Mouse (Mus musculus) lung, embryonic 16.5 days (tissue): ENCODE data around the gene Anapc15-ps. TPM values are rescaled to one million over a fixed set of nuclear protein-coding genes. Genes with fewer than 3 reads are reported as not detected.

Experiments used
- ATAC-seq: fragments of 200-750 bp; cut with Nextera tagmentation; 2 replicates; pipeline ENCODE4 v1.8.0; 2017; ENCODE audit warnings: low read depth, mild to moderate bottlenecking, moderate library complexity
- H3K27ac ChIP-seq: fragments of 300-500 bp; sonication (generic); 2 replicates; pipeline ENCODE4 v1.5.1; 2014; ENCODE audit warnings: mild to moderate bottlenecking, control low read depth, low read length
- H3K27me3 ChIP-seq: fragments of 300-500 bp; sonication (generic); 2 replicates; pipeline ENCODE4 v1.6.1; 2014; ENCODE audit warnings: low read depth, low read length, mixed read lengths; ENCODE audit not compliant: control insufficient read depth, insufficient read depth
- H3K36me3 ChIP-seq: fragments of 300-500 bp; sonication (generic); 2 replicates; pipeline ENCODE4 v1.6.1; 2014; ENCODE audit warnings: low read length; ENCODE audit not compliant: control insufficient read depth, insufficient read depth
- H3K4me1 ChIP-seq: fragments of 300-500 bp; sonication (generic); replicated peaks from 2 replicates; pipeline ENCODE4 v1.6.1; 2014; ENCODE audit warnings: low read length, mixed read lengths; ENCODE audit not compliant: control insufficient read depth, insufficient read depth
- H3K4me2 ChIP-seq: fragments of 300-500 bp; sonication (generic); 2 replicates; pipeline ENCODE4 v1.6.1; 2014; ENCODE audit warnings: low read depth, low read length, control low read depth
- H3K4me3 ChIP-seq: fragments of 300-500 bp; sonication (generic); 2 replicates; pipeline ENCODE4 v1.5.1; 2014; ENCODE audit warnings: mild to moderate bottlenecking, low read length, control low read depth
- H3K9ac ChIP-seq: fragments of 300-500 bp; sonication (generic); 2 replicates; pipeline ENCODE4 v1.6.1; 2014; ENCODE audit warnings: low read length, control low read depth
- H3K9me3 ChIP-seq: fragments of 300-500 bp; sonication (generic); 2 replicates; pipeline ENCODE4 v1.6.1; 2016; ENCODE audit warnings: low read length; ENCODE audit not compliant: control insufficient read depth
- WGBS: fragments of 180-500 bp; shearing (Covaris S2); extraction: QIAGEN DNeasy Blood & Tissue Kit; methylation state at CpG from one replicate; pipeline ENCODE4 v1.1.7; 2014; 5-methylcytosine and 5-hydroxymethylcytosine counted together
- polyA plus RNA-seq: library from polyadenylated mRNA; unstranded; fragments of >200 nt; fragmentation: Nextera tagmentation; extraction: Ambion mirVana; gene quantifications from 2 replicates; pipeline ENCODE4 v1.2.1, GENCODE M21; 2015

Gene Anapc15-ps
- polyA plus RNA-seq, 1 experiment from 2014 or later: not detected

- Histone ChIP-seq H3K4me3 (no peak overlapping the region), H3K9ac (no peak overlapping the region), H3K9me3 (no peaks in the 10 kb centered on the region), H3K27me3 (no peaks in the 10 kb centered on the region), H3K4me2 (no peak overlapping the region), H3K4me1 (0 out of 2 replicates have a peak, but pooled peaks cover 2% of the 10 kb centered on the region), H3K27ac (no peak overlapping the region), H3K36me3 (no peaks in the 10 kb centered on the region)
- WGBS: 43% methylated on average over 9 of the region's 9 CpGs
- no peak for ATAC-seq
Measured at GRCm38 (mm10) chr10:95647128-95647527, 26.1 kb downstream of the Anapc15-ps start.

GRCm38 (mm10) chr10:95646576-95646975, 26.7 kb downstream of the Anapc15-ps start:
- H3K27ac ChIP-seq: no peak overlapping the region
- 87% methylated on average over 10 of the region's 10 CpGs for WGBS
- H3K9me3 ChIP-seq: no peaks in the 10 kb centered on the region
- no peak overlapping the region for H3K4me2 ChIP-seq
- no peak overlapping the region for H3K4me3 ChIP-seq
- no peaks in the 10 kb centered on the region for H3K27me3 ChIP-seq
- ATAC-seq: no peak
- H3K9ac ChIP-seq: no peak overlapping the region
- 0 out of 2 replicates have a peak, but pooled peaks cover 2% of the 10 kb centered on the region for H3K4me1 ChIP-seq
- no peaks in the 10 kb centered on the region for H3K36me3 ChIP-seq

GRCm38 (mm10) chr10:95643696-95644360, 29.4 kb downstream of the Anapc15-ps start:
- Histone ChIP-seq H3K36me3 (no peaks in the 10 kb centered on the region), H3K27ac (0 out of 2 replicates have a peak overlapping the region, but pooled peaks have one; percentile 18), H3K4me3 (no peak overlapping the region), H3K9me3 (no peaks in the 10 kb centered on the region), H3K4me1 (0 out of 2 replicates have a peak, but pooled peaks cover 2% of the 10 kb centered on the region), H3K9ac (no peak overlapping the region), H3K27me3 (no peaks in the 10 kb centered on the region), H3K4me2 (no peak overlapping the region)
- WGBS: 44% methylated on average over 6 of the region's 6 CpGs
- peak; percentile 43; the same call in 1 of the 2 replicates for ATAC-seq

GRCm38 (mm10) chr10:95643042-95643441, 30.2 kb downstream of the Anapc15-ps start:
- Histone ChIP-seq H3K4me2 (no peak overlapping the region), H3K9me3 (no peaks in the 10 kb centered on the region), H3K36me3 (no peaks in the 10 kb centered on the region), H3K9ac (no peak overlapping the region), H3K27me3 (no peaks in the 10 kb centered on the region), H3K4me1 (0 out of 2 replicates have a peak, but pooled peaks cover 2% of the 10 kb centered on the region), H3K27ac (no peak overlapping the region), H3K4me3 (no peak overlapping the region)
- WGBS: 67% methylated on average over 5 of the region's 5 CpGs
- no peak for ATAC-seq

- Histone ChIP-seq H3K9ac (no peak overlapping the region), H3K4me1 (0 out of 2 replicates have a peak, but pooled peaks cover 2% of the 10 kb centered on the region), H3K4me3 (no peak overlapping the region), H3K9me3 (no peaks in the 10 kb centered on the region), H3K27ac (no peak overlapping the region), H3K36me3 (no peaks in the 10 kb centered on the region), H3K4me2 (no peak overlapping the region), H3K27me3 (no peaks in the 10 kb centered on the region)
- WGBS: 75% methylated on average over 5 of the region's 5 CpGs
- no peak for ATAC-seq
Measured at GRCm38 (mm10) chr10:95641335-95641734, 31.9 kb downstream of the Anapc15-ps start.

GRCm38 (mm10) chr10:95639429-95639828, 33.8 kb downstream of the Anapc15-ps start:
- no peaks in the 10 kb centered on the region for H3K36me3 ChIP-seq
- H3K4me3 ChIP-seq: no peak overlapping the region
- no peaks in the 10 kb centered on the region for H3K9me3 ChIP-seq
- H3K27me3 ChIP-seq: no peaks in the 10 kb centered on the region
- no peak for ATAC-seq
- H3K27ac ChIP-seq: no peak overlapping the region
- H3K9ac ChIP-seq: no peak overlapping the region
- H3K4me2 ChIP-seq: no peak overlapping the region
- 67% methylated on average over 5 of the region's 5 CpGs for WGBS
- 0 out of 2 replicates have a peak, but pooled peaks cover 2% of the 10 kb centered on the region for H3K4me1 ChIP-seq

GRCm38 (mm10) chr10:95634751-95635150, 38.5 kb downstream of the Anapc15-ps start:
- Histone ChIP-seq H3K27me3 (no peaks in the 10 kb centered on the region), H3K9ac (no peak overlapping the region), H3K36me3 (no peaks in the 10 kb centered on the region), H3K4me3 (no peak overlapping the region), H3K27ac (no peak overlapping the region), H3K4me2 (no peak overlapping the region), H3K9me3 (no peaks in the 10 kb centered on the region), H3K4me1 (no peaks in the 10 kb centered on the region)
- 67% methylated on average over 15 of the region's 15 CpGs for WGBS
- no peak for ATAC-seq

GRCm38 (mm10) chr10:95634261-95634660, 39.0 kb downstream of the Anapc15-ps start:
- H3K36me3 ChIP-seq: no peaks in the 10 kb centered on the region
- ATAC-seq: no peak
- no peak overlapping the region for H3K4me2 ChIP-seq
- WGBS: 78% methylated on average over 9 of the region's 9 CpGs
- no peaks in the 10 kb centered on the region for H3K4me1 ChIP-seq
- H3K4me3 ChIP-seq: no peak overlapping the region
- H3K9ac ChIP-seq: no peak overlapping the region
- H3K27ac ChIP-seq: no peak overlapping the region
- no peaks in the 10 kb centered on the region for H3K27me3 ChIP-seq
- no peaks in the 10 kb centered on the region for H3K9me3 ChIP-seq

GRCm38 (mm10) chr10:95631568-95631967, 41.7 kb downstream of the Anapc15-ps start:
- H3K4me3 ChIP-seq: no peak overlapping the region
- no peak overlapping the region for H3K4me2 ChIP-seq
- no peak overlapping the region for H3K9ac ChIP-seq
- H3K4me1 ChIP-seq: no peaks in the 10 kb centered on the region
- H3K27ac ChIP-seq: no peak overlapping the region
- no peaks in the 10 kb centered on the region for H3K27me3 ChIP-seq
- H3K9me3 ChIP-seq: no peaks in the 10 kb centered on the region
- H3K36me3 ChIP-seq: no peaks in the 10 kb centered on the region
- no peak for ATAC-seq
- 50% methylated on average over 2 of the region's 2 CpGs for WGBS
